Mouse (Mus musculus): ENCODE measurements at regions not wholly inside any gene's neighbourhood (a gene's known extent, or its start where the extent isn't known, plus 50 kb on each side); places are given as distances from the start of the nearest gene placed in this dataset.
A peak's percentile ranks its signal among the peaks of the same experiment; 100 is the strongest.
"Not testable (repeated sequence)": the region's sequence is repeated elsewhere in the genome, so short reads cannot be mapped to it uniquely, and the experiment has no call there.

GRCm38 (mm10) chr13:58663316-58663715 lies 52.6 kb upstream of the Slc28a3 start:
- ATAC-seq (ENCODE audit: poor library complexity, severe bottlenecking): no peak

- ATAC-seq (ENCODE audit: poor library complexity, severe bottlenecking): peak; percentile 62; the same call in 1 of the 2 replicates
Measured at GRCm38 (mm10) chr13:58668664-58669063, 58.0 kb upstream of the Slc28a3 start.

- ATAC-seq (ENCODE audit: poor library complexity, severe bottlenecking): no peak
Measured at GRCm38 (mm10) chr13:58670206-58670605, 59.5 kb upstream of the Slc28a3 start.

- not testable (repeated sequence) for ATAC-seq (ENCODE audit: poor library complexity, severe bottlenecking)
Measured at GRCm38 (mm10) chr13:58675611-58676010, 64.9 kb upstream of the Slc28a3 start.

GRCm38 (mm10) chr13:58677521-58677920 lies 66.8 kb upstream of the Slc28a3 start:
- ATAC-seq (ENCODE audit: poor library complexity, severe bottlenecking): no peak

- no peak for ATAC-seq (ENCODE audit: poor library complexity, severe bottlenecking)
Measured at GRCm38 (mm10) chr13:58679663-58680062, 69.0 kb upstream of the Slc28a3 start.

- ATAC-seq (ENCODE audit: poor library complexity, severe bottlenecking): peak; percentile 27; the same call in 1 of the 2 replicates
Measured at GRCm38 (mm10) chr13:58686822-58687221, 76.1 kb upstream of the Slc28a3 start.

GRCm38 (mm10) chr13:58687609-58688008 lies 76.9 kb upstream of the Slc28a3 start:
- peak; percentile 77 for ATAC-seq (ENCODE audit: poor library complexity, severe bottlenecking)

GRCm38 (mm10) chr13:58688249-58688648 lies 77.6 kb upstream of the Slc28a3 start:
- ATAC-seq (ENCODE audit: poor library complexity, severe bottlenecking): peak; percentile 74

GRCm38 (mm10) chr13:58694703-58695102 lies 84.0 kb upstream of the Slc28a3 start:
- ATAC-seq (ENCODE audit: poor library complexity, severe bottlenecking): no peak

- peak; percentile 38; the same call in 1 of the 2 replicates for ATAC-seq (ENCODE audit: poor library complexity, severe bottlenecking)
Measured at GRCm38 (mm10) chr13:58695964-58696363, 85.3 kb upstream of the Slc28a3 start.

GRCm38 (mm10) chr13:58700021-58700420 lies 89.3 kb upstream of the Slc28a3 start:
- no peak for ATAC-seq (ENCODE audit: poor library complexity, severe bottlenecking)

GRCm38 (mm10) chr13:58704141-58704540 lies 93.5 kb upstream of the Slc28a3 start:
- no peak for ATAC-seq (ENCODE audit: poor library complexity, severe bottlenecking)

- ATAC-seq (ENCODE audit: poor library complexity, severe bottlenecking): peak; percentile 62; the same call in 1 of the 2 replicates
Measured at GRCm38 (mm10) chr13:58716584-58716983, 89.8 kb upstream of the Ntrk2 start.

- no peak for ATAC-seq (ENCODE audit: poor library complexity, severe bottlenecking)
Measured at GRCm38 (mm10) chr13:58730500-58731105, 75.8 kb upstream of the Ntrk2 start.

GRCm38 (mm10) chr13:58732776-58733175 lies 73.6 kb upstream of the Ntrk2 start:
- ATAC-seq (ENCODE audit: poor library complexity, severe bottlenecking): no peak

GRCm38 (mm10) chr13:58733615-58734014 lies 72.8 kb upstream of the Ntrk2 start:
- ATAC-seq (ENCODE audit: poor library complexity, severe bottlenecking): no peak

- no peak for ATAC-seq (ENCODE audit: poor library complexity, severe bottlenecking)
Measured at GRCm38 (mm10) chr13:58735577-58735976, 70.8 kb upstream of the Ntrk2 start.

- no peak for ATAC-seq (ENCODE audit: poor library complexity, severe bottlenecking)
Measured at GRCm38 (mm10) chr13:58740731-58741130, 65.6 kb upstream of the Ntrk2 start.

- no peak for ATAC-seq (ENCODE audit: poor library complexity, severe bottlenecking)
Measured at GRCm38 (mm10) chr13:58746056-58746455, 60.3 kb upstream of the Ntrk2 start.

- no peak for ATAC-seq (ENCODE audit: poor library complexity, severe bottlenecking)
Measured at GRCm38 (mm10) chr13:58747685-58748084, 58.7 kb upstream of the Ntrk2 start.

- no peak for ATAC-seq (ENCODE audit: poor library complexity, severe bottlenecking)
Measured at GRCm38 (mm10) chr13:58756125-58756524, 50.2 kb upstream of the Ntrk2 start.
